Mouse (Mus musculus): ENCODE measurements around the gene Lemd2. TPM values are rescaled to one million over a fixed set of nuclear protein-coding genes. Genes with fewer than 3 reads are reported as not detected.

The Lemd2 gene
- polyA plus RNA-seq, 1 experiment from 2014 or later: 14.5 TPM

- WGBS: 14% methylated on average over 14 of the region's 14 CpGs
- Histone ChIP-seq H3K4me2 (replicated peaks; ENCODE audit: low read depth, low read length) (no peak overlapping the region), H3K36me3 (ENCODE audit: control insufficient read depth, insufficient read depth, low read length) (no peaks in the 10 kb centered on the region), H3K4me1 (ENCODE audit: control insufficient read depth, insufficient read depth, low read length) (peaks cover 13% of the 10 kb centered on the region), H3K27ac (ENCODE audit: low read depth, low read length) (no peak overlapping the region), H3K4me3 (ENCODE audit: low read length) (no peak overlapping the region), H3K9me3 (ENCODE audit: control insufficient read depth, low read length) (no peaks in the 10 kb centered on the region), H3K9ac (ENCODE audit: low read depth, low read length) (no peak overlapping the region), H3K27me3 (ENCODE audit: control insufficient read depth, insufficient read depth, low read length) (no peaks in the 10 kb centered on the region)
- peak; percentile 79 for ATAC-seq (ENCODE audit: low FRiP score, low TSS enrichment)
Measured at GRCm38 (mm10) chr17:27175196-27175874, 28.9 kb downstream of the Lemd2 start.

GRCm38 (mm10) chr17:27173715-27174114, 30.6 kb downstream of the Lemd2 start:
- Histone ChIP-seq H3K27ac (ENCODE audit: low read depth, low read length) (no peak overlapping the region), H3K4me2 (replicated peaks; ENCODE audit: low read depth, low read length) (no peak overlapping the region), H3K4me1 (ENCODE audit: control insufficient read depth, insufficient read depth, low read length) (peaks cover 13% of the 10 kb centered on the region), H3K9me3 (ENCODE audit: control insufficient read depth, low read length) (no peaks in the 10 kb centered on the region), H3K27me3 (ENCODE audit: control insufficient read depth, insufficient read depth, low read length) (no peaks in the 10 kb centered on the region), H3K4me3 (ENCODE audit: low read length) (no peak overlapping the region), H3K9ac (ENCODE audit: low read depth, low read length) (no peak overlapping the region), H3K36me3 (ENCODE audit: control insufficient read depth, insufficient read depth, low read length) (no peaks in the 10 kb centered on the region)
- no peak for ATAC-seq (ENCODE audit: low FRiP score, low TSS enrichment)
- 77% methylated on average over 3 of the region's 3 CpGs for WGBS

GRCm38 (mm10) chr17:27172459-27172858, 31.8 kb downstream of the Lemd2 start:
- Histone ChIP-seq H3K4me3 (ENCODE audit: low read length) (no peak overlapping the region), H3K27me3 (ENCODE audit: control insufficient read depth, insufficient read depth, low read length) (no peaks in the 10 kb centered on the region), H3K4me1 (ENCODE audit: control insufficient read depth, insufficient read depth, low read length) (peaks cover 13% of the 10 kb centered on the region), H3K27ac (ENCODE audit: low read depth, low read length) (no peak overlapping the region), H3K9me3 (ENCODE audit: control insufficient read depth, low read length) (no peaks in the 10 kb centered on the region), H3K4me2 (replicated peaks; ENCODE audit: low read depth, low read length) (no peak overlapping the region), H3K9ac (ENCODE audit: low read depth, low read length) (no peak overlapping the region), H3K36me3 (ENCODE audit: control insufficient read depth, insufficient read depth, low read length) (no peaks in the 10 kb centered on the region)
- no peak for ATAC-seq (ENCODE audit: low FRiP score, low TSS enrichment)
- WGBS: 75% methylated on average over 9 of the region's 9 CpGs

GRCm38 (mm10) chr17:27171121-27171520, 33.1 kb downstream of the Lemd2 start:
- Histone ChIP-seq H3K9me3 (ENCODE audit: control insufficient read depth, low read length) (no peaks in the 10 kb centered on the region), H3K36me3 (ENCODE audit: control insufficient read depth, insufficient read depth, low read length) (no peaks in the 10 kb centered on the region), H3K27ac (ENCODE audit: low read depth, low read length) (no peak overlapping the region), H3K4me1 (ENCODE audit: control insufficient read depth, insufficient read depth, low read length) (peaks cover 10% of the 10 kb centered on the region), H3K4me3 (ENCODE audit: low read length) (no peak overlapping the region), H3K27me3 (ENCODE audit: control insufficient read depth, insufficient read depth, low read length) (no peaks in the 10 kb centered on the region), H3K9ac (ENCODE audit: low read depth, low read length) (no peak overlapping the region), H3K4me2 (replicated peaks; ENCODE audit: low read depth, low read length) (no peak overlapping the region)
- ATAC-seq (ENCODE audit: low FRiP score, low TSS enrichment): no peak
- WGBS: 71% methylated on average over 5 of the region's 5 CpGs

GRCm38 (mm10) chr17:27169952-27170695, 34.1 kb downstream of the Lemd2 start:
- H3K9me3 ChIP-seq (ENCODE audit: control insufficient read depth, low read length): no peaks in the 10 kb centered on the region
- WGBS: 62% methylated on average over 11 of the region's 11 CpGs
- H3K4me2 ChIP-seq (replicated peaks; ENCODE audit: low read depth, low read length): no peak overlapping the region
- no peak overlapping the region for H3K9ac ChIP-seq (ENCODE audit: low read depth, low read length)
- peaks cover under 1% of the 10 kb centered on the region; the same call in 1 of the 2 replicates for H3K4me1 ChIP-seq (ENCODE audit: control insufficient read depth, insufficient read depth, low read length)
- ATAC-seq (ENCODE audit: low FRiP score, low TSS enrichment): no peak
- H3K4me3 ChIP-seq (ENCODE audit: low read length): no peak overlapping the region
- no peaks in the 10 kb centered on the region for H3K36me3 ChIP-seq (ENCODE audit: control insufficient read depth, insufficient read depth, low read length)
- H3K27ac ChIP-seq (ENCODE audit: low read depth, low read length): no peak overlapping the region
- no peaks in the 10 kb centered on the region for H3K27me3 ChIP-seq (ENCODE audit: control insufficient read depth, insufficient read depth, low read length)

- H3K36me3 ChIP-seq (ENCODE audit: control insufficient read depth, insufficient read depth, low read length): no peaks in the 10 kb centered on the region
- H3K4me2 ChIP-seq (replicated peaks; ENCODE audit: low read depth, low read length): no peak overlapping the region
- no peaks in the 10 kb centered on the region for H3K27me3 ChIP-seq (ENCODE audit: control insufficient read depth, insufficient read depth, low read length)
- H3K9ac ChIP-seq (ENCODE audit: low read depth, low read length): no peak overlapping the region
- no peak overlapping the region for H3K4me3 ChIP-seq (ENCODE audit: low read length)
- WGBS: 91% methylated on average over 4 of the region's 4 CpGs
- no peak for ATAC-seq (ENCODE audit: low FRiP score, low TSS enrichment)
- H3K27ac ChIP-seq (ENCODE audit: low read depth, low read length): no peak overlapping the region
- H3K4me1 ChIP-seq (ENCODE audit: control insufficient read depth, insufficient read depth, low read length): no peaks in the 10 kb centered on the region
- H3K9me3 ChIP-seq (ENCODE audit: control insufficient read depth, low read length): no peaks in the 10 kb centered on the region
Measured at GRCm38 (mm10) chr17:27168569-27168968, 35.7 kb downstream of the Lemd2 start.

- H3K9ac ChIP-seq (ENCODE audit: low read depth, low read length): no peak within 1 kb of the TSS
- H3K27me3 ChIP-seq (ENCODE audit: control insufficient read depth, insufficient read depth, low read length): no peaks in the 10 kb centered on the region
- H3K4me3 ChIP-seq (ENCODE audit: low read length): no peak within 1 kb of the TSS
- H3K4me1 ChIP-seq (ENCODE audit: control insufficient read depth, insufficient read depth, low read length): no peaks in the 10 kb centered on the region
- 45% methylated on average over 4 of the region's 4 CpGs for WGBS
- H3K9me3 ChIP-seq (ENCODE audit: control insufficient read depth, low read length): no peaks in the 10 kb centered on the region
- H3K27ac ChIP-seq (ENCODE audit: low read depth, low read length): no peak within 1 kb of the TSS
- H3K36me3 ChIP-seq (ENCODE audit: control insufficient read depth, insufficient read depth, low read length): no peaks in the 10 kb centered on the region
- ATAC-seq (ENCODE audit: low FRiP score, low TSS enrichment): peak; percentile 21; the same call in 1 of the 2 replicates
- no peak within 1 kb of the TSS for H3K4me2 ChIP-seq (replicated peaks; ENCODE audit: low read depth, low read length)
Measured at GRCm38 (mm10) chr17:27167545-27167944, 36.7 kb downstream of the Lemd2 start, which contains the start of gene Ip6k3. Gene Ip6k3 (minus strand): TSS chr17:27167795.

- no peak overlapping the region for H3K4me2 ChIP-seq (replicated peaks; ENCODE audit: low read depth, low read length)
- ATAC-seq (ENCODE audit: low FRiP score, low TSS enrichment): 0 out of 2 replicates have a peak, but pooled peaks have one; percentile 28
- 71% methylated on average over 6 of the region's 6 CpGs for WGBS
Measured at GRCm38 (mm10) chr17:27166901-27167300, 37.4 kb downstream of the Lemd2 start.

More at GRCm38 (mm10) chr17:27166901-27167300, 37.4 kb downstream of the Lemd2 start:
- Histone ChIP-seq H3K9me3 (ENCODE audit: control insufficient read depth, low read length) (no peaks in the 10 kb centered on the region), H3K36me3 (ENCODE audit: control insufficient read depth, insufficient read depth, low read length) (no peaks in the 10 kb centered on the region), H3K27me3 (ENCODE audit: control insufficient read depth, insufficient read depth, low read length) (no peaks in the 10 kb centered on the region), H3K4me1 (ENCODE audit: control insufficient read depth, insufficient read depth, low read length) (no peaks in the 10 kb centered on the region), H3K27ac (ENCODE audit: low read depth, low read length) (no peak overlapping the region), H3K4me3 (ENCODE audit: low read length) (no peak overlapping the region), H3K9ac (ENCODE audit: low read depth, low read length) (no peak overlapping the region)

Data from kidney, embryonic 14.5 days (tissue).